Mouse (Mus musculus) G1E (cell line): ENCODE data around the gene Egflam. TPM values are rescaled to one million over a fixed set of nuclear protein-coding genes. Genes with fewer than 3 reads are reported as not detected.

Source experiments
- ATAC-seq: 2 replicates; pipeline ENCODE4 v1.8.0; 2016; ENCODE audit warnings: mild to moderate bottlenecking; ENCODE audit not compliant: insufficient number of reproducible peaks, poor library complexity, low FRiP score, severe bottlenecking; ENCODE audit errors: extremely low read depth
- DNase-seq: peaks from one replicate; pipeline ENCODE4 v3.0.0; 2012; ENCODE audit warnings: low spot score
- H3K27me3 ChIP-seq: 2 replicates; pipeline ENCODE4 v1.6.1; 2012; ENCODE audit warnings: mild to moderate bottlenecking, low read length, inconsistent platforms; ENCODE audit not compliant: insufficient read depth
- H3K36me3 ChIP-seq: replicated peaks from 2 replicates; pipeline ENCODE3; 2012; ENCODE audit warnings: mild to moderate bottlenecking, inconsistent platforms
- H3K4me1 ChIP-seq: 2 replicates; pipeline ENCODE4 v1.6.1; 2012; ENCODE audit warnings: low read depth, low read length, inconsistent platforms, mixed read lengths; ENCODE audit not compliant: insufficient read depth
- H3K4me3 ChIP-seq: 2 replicates; pipeline ENCODE4 v1.5.1; 2012; ENCODE audit warnings: low read depth, mild to moderate bottlenecking, inconsistent platforms, low read length, moderate library complexity, mixed read lengths
- H3K9me3 ChIP-seq: replicated peaks from 2 replicates; pipeline ENCODE4 v1.6.1; 2012; ENCODE audit warnings: inconsistent platforms
- CTCF ChIP-seq: IDR thresholded peaks from 2 replicates; pipeline ENCODE4 v1.5.1; 2012; ENCODE audit warnings: low read depth, low read length, inconsistent platforms, mixed read lengths
- GATA1 ChIP-seq: IDR thresholded peaks from 2 replicates; pipeline ENCODE4 v1.6.1; 2012; ENCODE audit warnings: borderline replicate concordance, low read length, inconsistent platforms, mixed read lengths
- GATA2 ChIP-seq: IDR thresholded peaks from 2 replicates; pipeline ENCODE4 v1.6.1; 2012; ENCODE audit warnings: low read depth, low read length, inconsistent platforms, borderline replicate concordance
- POLR2AphosphoS5 ChIP-seq: IDR thresholded peaks from 2 replicates; pipeline ENCODE4 v1.6.1; 2012; ENCODE audit warnings: low read depth, low read length, inconsistent platforms; ENCODE audit not compliant: insufficient replicate concordance
- TAL1 ChIP-seq: conservative IDR thresholded peaks from 2 replicates; pipeline ENCODE4 v1.6.1; 2012; ENCODE audit warnings: low read depth, low read length, inconsistent platforms, mixed read lengths
- polyA plus RNA-seq: library from polyadenylated mRNA; stranded (reverse); fragments of >175 nt; gene quantifications from 2 replicates; pipeline ENCODE4 v1.2.3, GENCODE M21; 2012
- total RNA-seq, 2 experiments: library from RNA; stranded (forward) in 1 of 2; stranded (reverse) in 1 of 2; fragments of 200-1000 nt in 1 of 2; fragments of >200 nt in 1 of 2; fragmentation: Nextera tagmentation in 1 of 2; gene quantifications; 2 replicates each; pipeline ENCODE4 v1.2.3; 2014 to 2017

Egflam gene
- total and polyA plus RNA-seq, 3 experiments, result 0.05 TPM; not detected in 2

GRCm38 (mm10) chr15:7215845-7216244, 182.3 kb downstream of the Egflam start:
- H3K27me3 ChIP-seq, result peaks cover 63% of the 10 kb centered on the region
- no peaks in the 10 kb centered on the region for H3K9me3 ChIP-seq
- ATAC-seq, result no peak
- TF ChIP-seq CTCF (no peak), TAL1 (no peak), POLR2AphosphoS5 (no peak), GATA1 (no peak), GATA2 (no peak)
- no peak for DNase-seq
- no peak overlapping the region for H3K4me3 ChIP-seq
- H3K4me1 ChIP-seq, result peaks cover 10% of the 10 kb centered on the region
- no peaks in the 10 kb centered on the region for H3K36me3 ChIP-seq

GRCm38 (mm10) chr15:7213683-7214082, 184.5 kb downstream of the Egflam start:
- H3K9me3 ChIP-seq, result no peaks in the 10 kb centered on the region
- peaks cover 47% of the 10 kb centered on the region for H3K27me3 ChIP-seq
- H3K4me3 ChIP-seq, result no peak overlapping the region
- H3K36me3 ChIP-seq, result no peaks in the 10 kb centered on the region
- peaks cover 10% of the 10 kb centered on the region for H3K4me1 ChIP-seq
- ATAC-seq, result no peak
- TF ChIP-seq CTCF, result no peak
- TF ChIP-seq TAL1, result no peak
- no peak for TF ChIP-seq POLR2AphosphoS5
- TF ChIP-seq GATA1, result no peak
- no peak for TF ChIP-seq GATA2
- DNase-seq, result no peak

- no peak overlapping the region for H3K4me3 ChIP-seq
- H3K36me3 ChIP-seq, result no peaks in the 10 kb centered on the region
- DNase-seq, result no peak
- H3K27me3 ChIP-seq, result peaks cover 42% of the 10 kb centered on the region
- no peaks in the 10 kb centered on the region for H3K9me3 ChIP-seq
- H3K4me1 ChIP-seq, result no peaks in the 10 kb centered on the region
- ATAC-seq, result no peak
- TF ChIP-seq CTCF, result no peak
- no peak for TF ChIP-seq GATA1
- TF ChIP-seq POLR2AphosphoS5, result no peak
- no peak for TF ChIP-seq TAL1
- TF ChIP-seq GATA2, result no peak
Measured at GRCm38 (mm10) chr15:7208180-7208579, 190.0 kb downstream of the Egflam start.

- no peak overlapping the region for H3K4me3 ChIP-seq
- H3K4me1 ChIP-seq, result no peaks in the 10 kb centered on the region
- no peaks in the 10 kb centered on the region for H3K36me3 ChIP-seq
- H3K27me3 ChIP-seq, result peaks cover 39% of the 10 kb centered on the region
- ATAC-seq, result no peak
- DNase-seq, result no peak
- TF ChIP-seq TAL1, result no peak
- TF ChIP-seq POLR2AphosphoS5, result no peak
- no peak for TF ChIP-seq GATA2
- TF ChIP-seq CTCF, result no peak
- TF ChIP-seq GATA1, result no peak
- no peaks in the 10 kb centered on the region for H3K9me3 ChIP-seq
Measured at GRCm38 (mm10) chr15:7207292-7207691, 190.9 kb downstream of the Egflam start.

GRCm38 (mm10) chr15:7206110-7206509, 192.1 kb downstream of the Egflam start:
- ATAC-seq (no peak), DNase-seq (no peak)
- H3K4me1 ChIP-seq, result no peaks in the 10 kb centered on the region
- no peaks in the 10 kb centered on the region for H3K36me3 ChIP-seq
- H3K4me3 ChIP-seq, result no peak overlapping the region
- TF ChIP-seq CTCF (no peak), GATA2 (no peak), POLR2AphosphoS5 (no peak), TAL1 (no peak), GATA1 (no peak)
- H3K9me3 ChIP-seq, result no peaks in the 10 kb centered on the region
- peaks cover 35% of the 10 kb centered on the region for H3K27me3 ChIP-seq

GRCm38 (mm10) chr15:7204917-7205316, 193.3 kb downstream of the Egflam start:
- H3K4me1 ChIP-seq, result no peaks in the 10 kb centered on the region
- H3K9me3 ChIP-seq, result no peaks in the 10 kb centered on the region
- H3K36me3 ChIP-seq, result no peaks in the 10 kb centered on the region
- peaks cover 39% of the 10 kb centered on the region for H3K27me3 ChIP-seq
- no peak overlapping the region for H3K4me3 ChIP-seq
- TF ChIP-seq POLR2AphosphoS5 (no peak), CTCF (no peak), GATA2 (no peak), GATA1 (no peak), TAL1 (no peak)
- DNase-seq, result no peak
- no peak for ATAC-seq
